Mouse (Mus musculus) CH12.LX (cell line): ENCODE results near the gene Prkag3. TPM values are rescaled to one million over a fixed set of nuclear protein-coding genes. Genes with fewer than 3 reads are reported as not detected.
A peak's percentile ranks its signal among the peaks of the same experiment; 100 is the strongest.

ENCODE experiments used
- DNase-seq: peaks from one replicate; pipeline ENCODE4 v3.0.0-alpha.2; 2013; ENCODE audit errors: extremely low read depth
- H3K27ac ChIP-seq: 2 replicates; pipeline ENCODE4 v1.5.1; 2012; ENCODE audit warnings: low read depth, mild to moderate bottlenecking, control low read depth, moderate library complexity; ENCODE audit not compliant: insufficient read depth
- H3K27me3 ChIP-seq: replicated peaks from 2 replicates; pipeline ENCODE3; 2012; ENCODE audit warnings: inconsistent platforms
- H3K36me3 ChIP-seq, 2 experiments: replicated peaks in 1 of 2; 2 replicates each; pipeline versions ENCODE3 to v1.6.1; 2012; ENCODE audit warnings: inconsistent platforms in 1 of 2, low read length in 1 of 2, mild to moderate bottlenecking in 1 of 2, mixed read lengths in 1 of 2, moderate library complexity in 1 of 2; ENCODE audit not compliant: control insufficient read depth in 1 of 2, insufficient read depth in 1 of 2
- H3K4me1 ChIP-seq, 2 experiments: 2 replicates each; pipeline ENCODE4 v1.6.1; 2012; ENCODE audit warnings: inconsistent platforms in 1 of 2, moderate library complexity in 1 of 2; ENCODE audit not compliant: insufficient read depth in 2 of 2, control insufficient read depth in 1 of 2
- H3K4me2 ChIP-seq: 2 replicates; pipeline ENCODE4 v1.6.1; 2012; ENCODE audit warnings: low read depth, mild to moderate bottlenecking, control low read depth; ENCODE audit not compliant: poor library complexity, insufficient read depth, severe bottlenecking
- H3K4me3 ChIP-seq, 3 experiments: fragments of 150-350 bp in 1 of 3; sonication (generic) in 1 of 3; replicated peaks in 1 of 3; 2 replicates each; pipeline versions ENCODE3 to v1.5.1; 2011 to 2012; ENCODE audit warnings: low read depth in 2 of 3, low read length in 2 of 3, mild to moderate bottlenecking in 2 of 3, moderate library complexity in 2 of 3, control low read depth in 1 of 3, improper control_type of control experiment in 1 of 3, inconsistent platforms in 1 of 3, mixed read lengths in 1 of 3; ENCODE audit not compliant: poor library complexity in 1 of 3
- H3K79me2 ChIP-seq: replicated peaks from 2 replicates; pipeline ENCODE4 v1.6.1; 2012; ENCODE audit warnings: mild to moderate bottlenecking, moderate library complexity; ENCODE audit not compliant: control insufficient read depth, poor library complexity, insufficient read depth, severe bottlenecking; ENCODE audit errors: extremely low read depth
- H3K9ac ChIP-seq: 2 replicates; pipeline ENCODE4 v1.6.1; 2012; ENCODE audit warnings: low read depth, mild to moderate bottlenecking, control low read depth, moderate library complexity; ENCODE audit not compliant: insufficient read depth
- H3K9me3 ChIP-seq: replicated peaks from 2 replicates; pipeline ENCODE3; 2012; ENCODE audit warnings: low read length, inconsistent platforms, mixed read lengths
- CTCF ChIP-seq, 2 experiments: IDR thresholded peaks in 1 of 2; conservative IDR thresholded peaks in 1 of 2; 2 replicates each; pipeline ENCODE4 v1.5.1; 2011 to 2012; ENCODE audit warnings: low read depth in 2 of 2, low read length in 2 of 2, improper control_type of control experiment in 1 of 2, inconsistent platforms in 1 of 2, mild to moderate bottlenecking in 1 of 2, moderate library complexity in 1 of 2
- GABPA ChIP-seq: IDR thresholded peaks from 2 replicates; pipeline ENCODE4 v1.6.1; 2012; ENCODE audit warnings: low read depth, low read length, improper control_type of control experiment, inconsistent platforms; ENCODE audit not compliant: insufficient replicate concordance
- JUN ChIP-seq: IDR thresholded peaks from 2 replicates; pipeline ENCODE4 v1.6.1; 2011; ENCODE audit warnings: low read depth, mild to moderate bottlenecking, low read length, improper control_type of control experiment, moderate library complexity; ENCODE audit not compliant: insufficient read depth
- MAZ ChIP-seq: IDR thresholded peaks from 2 replicates; pipeline ENCODE4 v1.6.1; 2012; ENCODE audit warnings: low read depth, mild to moderate bottlenecking, inconsistent platforms, low read length, improper control_type of control experiment, moderate library complexity
- NELFE ChIP-seq: IDR thresholded peaks from 2 replicates; pipeline ENCODE4 v1.6.1; 2011; ENCODE audit warnings: low read depth, low read length, improper control_type of control experiment
- PAX5 ChIP-seq: IDR thresholded peaks from 2 replicates; pipeline ENCODE4 v1.6.1; 2012; ENCODE audit warnings: low read length, inconsistent platforms, mixed read lengths
- RAD21 ChIP-seq: IDR thresholded peaks from 2 replicates; pipeline ENCODE4 v1.6.1; 2011; ENCODE audit warnings: low read depth, mild to moderate bottlenecking, low read length, improper control_type of control experiment, moderate library complexity
- SMC3 ChIP-seq: IDR thresholded peaks from 2 replicates; pipeline ENCODE4 v1.6.1; 2011; ENCODE audit warnings: low read depth, low read length, improper control_type of control experiment
- UBTF ChIP-seq: IDR thresholded peaks from 2 replicates; pipeline ENCODE4 v1.6.1; 2012; ENCODE audit warnings: low read depth, mild to moderate bottlenecking, inconsistent platforms, low read length, improper control_type of control experiment, moderate library complexity
- dilution Hi-C: fragments of 300-500 bp; cut with MboI; formaldehyde crosslinking; loops from 2 replicates; pipeline ENCODE4 v1.14.3; 2020; ENCODE audit warnings: low sequenced_read_pairs; ENCODE audit not compliant: extremely low pct_unique_long_range_greater_than_20kb, extremely low pct_ligation_motif_present
- in situ Hi-C: fragments of 300-500 bp; cut with MboI; formaldehyde crosslinking; loops from 3 replicates; pipeline ENCODE4 v1.14.3; 2019; ENCODE audit warnings: low sequenced_read_pairs, low pct_ligation_motif_present, low pct_unique_long_range_greater_than_20kb, mixed read lengths
- polyA plus RNA-seq: library from polyadenylated mRNA; unstranded; fragments of >175 nt; gene quantifications from 2 replicates; pipeline ENCODE4 v1.2.1, GENCODE M21; 2012; ENCODE audit warnings: low read depth; ENCODE audit not compliant: insufficient read length
- total RNA-seq, 2 experiments: library from RNA; depleted of rRNA; stranded (reverse); fragments of 300-350 nt in 1 of 2; fragments of >200 nt in 1 of 2; gene quantifications; 2 replicates each; pipeline ENCODE4 v1.2.3; 2012 to 2014

Prkag3 gene
- total and polyA plus RNA-seq, 3 experiments: 0.09 to 0.13 TPM; not detected in 1

- no peak overlapping the region for H3K27ac ChIP-seq
- H3K9me3 ChIP-seq: no peaks in the 10 kb centered on the region
- TF ChIP-seq RAD21 (peak; percentile 48), GABPA (no peak), NELFE (no peak), PAX5 (no peak), SMC3 (peak; percentile 61), CTCF (conservative IDR thresholded peaks at IDR 0.05 in 1 of 2, IDR thresholded peaks at IDR 0.05 in 1 of 2; ENCODE audit: low read depth in 2 of 2, low read length in 2 of 2) (peak; percentile 31 to 64; a peak in 3 of 4 replicates)
- H3K36me3 ChIP-seq: no peaks in the 10 kb centered on the region
- dilution Hi-C loops: no loop called here
- H3K4me2 ChIP-seq: no peak overlapping the region
- no peak overlapping the region for H3K9ac ChIP-seq
- peak; percentile 36 for DNase-seq
- no peak overlapping the region for H3K4me3 ChIP-seq
- in situ Hi-C loops: no loop called here
- H3K27me3 ChIP-seq: no peaks in the 10 kb centered on the region
- no peaks in the 10 kb centered on the region for H3K79me2 ChIP-seq
- peaks cover 14 to 45% of the 10 kb centered on the region in 2 experiments for H3K4me1 ChIP-seq
Measured at GRCm38 (mm10) chr1:74723748-74724147, 25.3 kb downstream of the Prkag3 start.

DNA sequence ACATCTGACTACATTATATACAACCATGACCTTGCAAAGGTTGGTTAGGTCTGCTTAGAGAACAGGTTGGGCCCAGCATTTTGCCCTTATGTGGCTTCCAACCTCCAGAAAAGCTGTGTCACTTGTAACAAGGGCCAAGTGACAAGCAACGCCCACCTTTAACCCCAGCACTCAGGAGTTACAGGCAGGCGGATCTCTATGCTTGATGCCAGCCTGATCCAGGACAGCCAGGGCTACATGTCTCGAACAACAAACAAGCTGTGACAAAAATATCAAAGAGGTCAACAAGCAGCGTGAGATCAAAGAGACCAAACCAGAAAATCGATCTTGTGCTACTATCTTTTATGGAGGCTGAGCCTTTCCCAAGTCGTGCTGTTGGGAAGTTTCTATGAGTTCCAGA is 27.4 kb downstream of the Prkag3 start:
- H3K27me3 ChIP-seq: no peaks in the 10 kb centered on the region
- no peak for TF ChIP-seq UBTF
- no peaks in the 10 kb centered on the region for H3K9me3 ChIP-seq
- no peaks in the 10 kb centered on the region for H3K79me2 ChIP-seq
- no peaks in the 10 kb centered on the region for H3K36me3 ChIP-seq
- no peak overlapping the region for H3K4me2 ChIP-seq
- no peak for DNase-seq
- peaks cover 9 to 32% of the 10 kb centered on the region in 2 experiments for H3K4me1 ChIP-seq
- no peak overlapping the region for H3K27ac ChIP-seq
- no peak overlapping the region for H3K9ac ChIP-seq
- in situ Hi-C loops (no loop called here), dilution Hi-C loops (no loop called here)
- no peak overlapping the region for H3K4me3 ChIP-seq

GRCm38 (mm10) chr1:74719281-74719680 is 29.7 kb downstream of the Prkag3 start:
- no peaks in the 10 kb centered on the region for H3K27me3 ChIP-seq
- dilution Hi-C loops (no loop called here), in situ Hi-C loops (loop anchor here (5.0 kb wide), 1 partner anchor 33 kb away; no protein-coding TSS in a partner anchor)
- no peak overlapping the region for H3K9ac ChIP-seq
- TF ChIP-seq MAZ (no peak), JUN (no peak)
- H3K27ac ChIP-seq: no peak overlapping the region
- no peak overlapping the region for H3K4me3 ChIP-seq
- H3K79me2 ChIP-seq: no peaks in the 10 kb centered on the region
- DNase-seq: no peak
- no peak overlapping the region for H3K4me2 ChIP-seq
- no peaks in the 10 kb centered on the region for H3K9me3 ChIP-seq
- H3K4me1 ChIP-seq: peaks cover 7 to 27% of the 10 kb centered on the region in 2 experiments
- no peaks in the 10 kb centered on the region for H3K36me3 ChIP-seq
